Mouse (Mus musculus) brain, embryonic 14.5 days (tissue): Measurements from ENCODE around the gene Ttc39d.

Experiments
- CTCF ChIP-seq: fragments of 200-500 bp; IDR thresholded peaks from 2 replicates; pipeline ENCODE4 v1.5.1; 2012; ENCODE audit warnings: inconsistent platforms, mild to moderate bottlenecking, moderate library complexity, borderline replicate concordance; ENCODE audit not compliant: insufficient read depth, insufficient read length; ENCODE audit errors: extremely low read depth
- POLR2A ChIP-seq: fragments of 200-500 bp; IDR thresholded peaks from 2 replicates; pipeline ENCODE4 v1.6.1; 2012; ENCODE audit warnings: mild to moderate bottlenecking, inconsistent platforms, borderline replicate concordance; ENCODE audit not compliant: poor library complexity, insufficient read depth, insufficient read length, severe bottlenecking; ENCODE audit errors: extremely low read depth

DNA sequence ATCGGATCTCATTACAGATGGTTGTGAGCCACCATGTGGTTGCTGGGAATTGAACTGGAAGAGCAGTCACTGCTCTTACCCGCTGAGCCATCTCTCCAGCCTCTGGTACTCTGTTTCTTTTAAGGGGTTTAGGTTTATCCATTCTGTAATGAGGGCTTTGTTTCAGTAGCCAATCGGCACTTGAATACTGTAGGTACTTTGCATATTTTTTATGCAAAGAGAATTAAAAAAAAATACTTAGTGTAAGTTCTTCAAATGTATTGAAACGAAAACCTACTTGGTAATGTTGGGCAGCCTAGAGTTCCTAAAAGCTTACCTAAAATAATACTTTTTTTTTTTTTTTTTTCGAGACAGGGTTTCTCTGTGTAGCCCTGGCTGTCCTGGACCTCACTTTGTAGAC is 30.2 kb downstream of the Ttc39d start:
- TF ChIP-seq CTCF = no peak
- TF ChIP-seq POLR2A = no peak
